ENCODE assay signal across 8 mouse cellular contexts in genomic region chr19:5037678-5038571, GRCm38 (mm10). TPM values are rescaled to one million over a fixed set of nuclear protein-coding genes. Genes with fewer than 3 reads are reported as not detected.
A peak's percentile ranks its signal among the peaks of the same experiment; 100 is the strongest.
DNase-seq lines count a peak whose midpoint lies in the region; ATAC-seq and TF ChIP-seq lines count a peak whose summit lies in the region.

No protein-coding gene starts in this region.

- H3K4me3 ChIP-seq in heart, adult 2 months = peak overlapping the region; percentile 79
- H3K4me3 ChIP-seq in limb, embryonic 15.5 days = peak overlapping the region; percentile 87
- H3K4me3 ChIP-seq in stomach, embryonic 16.5 days (replicated peaks; ENCODE audit: low read length) = peak overlapping the region; percentile 80

- no peaks in the 10 kb centered on the region for H3K36me3 ChIP-seq in heart, adult 2 months (ENCODE audit: control insufficient read depth, insufficient read depth, low read length)
- H3K36me3 ChIP-seq in limb, embryonic 15.5 days = 0 out of 2 replicates have a peak, but pooled peaks cover 5% of the 10 kb centered on the region
- no peaks in the 10 kb centered on the region for H3K36me3 ChIP-seq in stomach, embryonic 16.5 days (ENCODE audit: control insufficient read depth, insufficient read depth, low read length)

- no peak overlapping the region for H3K9ac ChIP-seq in heart, adult 2 months (ENCODE audit: low read depth, low read length)
- H3K9ac ChIP-seq in limb, embryonic 15.5 days = peak overlapping the region; percentile 89
- peak overlapping the region; percentile 95 for H3K9ac ChIP-seq in stomach, embryonic 16.5 days (ENCODE audit: low read length)

- TF ChIP-seq EP300 in heart, adult 2 months (IDR thresholded peaks at IDR 0.05; ENCODE audit: insufficient read depth, low read depth, low read length) = peak; percentile 75; the same call in 1 of the 2 replicates

- no peaks in the 10 kb centered on the region for H3K27me3 ChIP-seq in heart, adult 2 months (ENCODE audit: control insufficient read depth, insufficient read depth, low read length)
- H3K27me3 ChIP-seq in limb, embryonic 15.5 days = no peaks in the 10 kb centered on the region
- no peaks in the 10 kb centered on the region for H3K27me3 ChIP-seq in stomach, embryonic 16.5 days (ENCODE audit: control insufficient read depth, insufficient read depth, low read length)

- 5% methylated on average over 32 of the region's 32 CpGs for WGBS in heart, adult 2 months
- WGBS in limb, embryonic 15.5 days = 4% methylated on average over 32 of the region's 32 CpGs
- WGBS in stomach, embryonic 16.5 days = 1% methylated on average over 32 of the region's 32 CpGs

- peaks cover 12% of the 10 kb centered on the region for H3K4me1 ChIP-seq in heart, adult 2 months (ENCODE audit: control insufficient read depth, insufficient read depth, low read length)
- H3K4me1 ChIP-seq in limb, embryonic 15.5 days = peaks cover 35% of the 10 kb centered on the region
- H3K4me1 ChIP-seq in stomach, embryonic 16.5 days (ENCODE audit: control insufficient read depth, insufficient read depth, low read length) = peaks cover 28% of the 10 kb centered on the region

- no peak for TF ChIP-seq POLR2A in heart, adult 2 months (IDR thresholded peaks at IDR 0.05; ENCODE audit: insufficient read depth, low read depth, low read length)

- peak; percentile 62 for DNase-seq in ovary, adult 18-20 months (ENCODE audit: low spot score)
- no peak for DNase-seq in ovary, postnatal 10 days (ENCODE audit: low spot score)
- DNase-seq in embryo, embryonic 9.5 days (ENCODE audit: extremely low spot score) = peak; percentile 93
- DNase-seq in heart, adult 2 months = peak; percentile 81 to 87
- peak; percentile 81 for DNase-seq in kidney, adult 9 months
- peak; percentile 59 for DNase-seq in naive thymus-derived CD4-positive, alpha-beta T cell, adult 2 months (ENCODE audit: low read depth)

- 0 out of 2 replicates have a peak, but pooled peaks have one; percentile 26 for ATAC-seq in limb, embryonic 15.5 days (ENCODE audit: insufficient number of reproducible peaks, low FRiP score, low TSS enrichment, low read depth)
- ATAC-seq in stomach, embryonic 16.5 days (ENCODE audit: insufficient read depth, low FRiP score) = peak; percentile 35; the same call in 1 of the 2 replicates

- no peaks in the 10 kb centered on the region for H3K9me3 ChIP-seq in limb, embryonic 15.5 days
- H3K9me3 ChIP-seq in stomach, embryonic 16.5 days (replicated peaks; ENCODE audit: control insufficient read depth, low read length) = no peaks in the 10 kb centered on the region

- no peaks in the 10 kb centered on the region for H3K79me2 ChIP-seq in heart, adult 2 months (replicated peaks; ENCODE audit: control insufficient read depth, insufficient read depth, low read length)

- H3K27ac ChIP-seq in heart, adult 2 months = peak overlapping the region; percentile 88
- H3K27ac ChIP-seq in limb, embryonic 15.5 days = peak overlapping the region; percentile 76
- peak overlapping the region; percentile 77; the same call in 1 of the 2 replicates for H3K27ac ChIP-seq in stomach, embryonic 16.5 days (ENCODE audit: low read length)

- intact Hi-C loops in heart, adult 2 months (cut with DNase I) = loop anchor here (5.0 kb wide), 1 partner anchor 49 kb away; the partner anchor contains the start of genes Tmem151a and Yif1a

- TF ChIP-seq CTCF in heart, adult 2 months (IDR thresholded peaks at IDR 0.05) = no peak

- peak overlapping the region; percentile 95 for H3K4me2 ChIP-seq in limb, embryonic 15.5 days
- H3K4me2 ChIP-seq in stomach, embryonic 16.5 days (ENCODE audit: low read depth, low read length) = peak overlapping the region; percentile 94

RNA-seq across cellular contexts. Expression of gene B4gat1, which starts 0.7 kb away (rescaled TPM):
- 10 to 100 TPM; 43.2 to 43.8 TPM for total RNA-seq in heart, adult 2 months (2021)
- polyA plus RNA-seq in heart, adult 2 months (2012; rRNA removed) = 43.2 and 48.8 TPM in 2 replicates
- 45.1 and 47.9 TPM in 2 replicates for polyA plus RNA-seq in limb, embryonic 15.5 days (2015; fragmentation: Nextera tagmentation; extraction: Ambion mirVana)
- polyA plus RNA-seq in stomach, embryonic 16.5 days (2015; fragmentation: Nextera tagmentation; extraction: Ambion mirVana) = 41.8 and 44.1 TPM in 2 replicates

RNA-seq across cellular contexts. Expression of gene AC124502.3, which starts 0.8 kb away (rescaled TPM):
- 1 to 10 TPM; 1.3 to 2.3 TPM for total RNA-seq in heart, adult 2 months (2021)
- 0.08 and 0.15 TPM in 2 replicates for polyA plus RNA-seq in heart, adult 2 months (2012; rRNA removed)
- 2.5 and 3.0 TPM in 2 replicates for polyA plus RNA-seq in limb, embryonic 15.5 days (2015; fragmentation: Nextera tagmentation; extraction: Ambion mirVana)
- polyA plus RNA-seq in stomach, embryonic 16.5 days (2015; fragmentation: Nextera tagmentation; extraction: Ambion mirVana) = 0.99 and 1.3 TPM in 2 replicates

RNA-seq across cellular contexts. Expression of gene Brms1, which starts 3.2 kb away (rescaled TPM):
- total RNA-seq in heart, adult 2 months (2021) = 10 to 100 TPM; 14.3 to 16.9 TPM
- 17.0 and 18.1 TPM in 2 replicates for polyA plus RNA-seq in heart, adult 2 months (2012; rRNA removed)
- 41.6 and 42.4 TPM in 2 replicates for polyA plus RNA-seq in limb, embryonic 15.5 days (2015; fragmentation: Nextera tagmentation; extraction: Ambion mirVana)
- 39.8 and 43.9 TPM in 2 replicates for polyA plus RNA-seq in stomach, embryonic 16.5 days (2015; fragmentation: Nextera tagmentation; extraction: Ambion mirVana)

RNA-seq across cellular contexts. Expression of gene Rin1, which starts 12.4 kb away (rescaled TPM):
- 1 to 10 TPM; 1.2 to 1.8 TPM for total RNA-seq in heart, adult 2 months (2021)
- 2.1 and 3.0 TPM in 2 replicates for polyA plus RNA-seq in heart, adult 2 months (2012; rRNA removed)
- polyA plus RNA-seq in limb, embryonic 15.5 days (2015; fragmentation: Nextera tagmentation; extraction: Ambion mirVana) = 2.6 and 3.2 TPM in 2 replicates
- 4.5 and 4.9 TPM in 2 replicates for polyA plus RNA-seq in stomach, embryonic 16.5 days (2015; fragmentation: Nextera tagmentation; extraction: Ambion mirVana)

RNA-seq across cellular contexts. Expression of gene Slc29a2, which starts 14.3 kb away (rescaled TPM):
- 10 to 100 TPM; 10.8 to 11.4 TPM for total RNA-seq in heart, adult 2 months (2021)
- polyA plus RNA-seq in heart, adult 2 months (2012; rRNA removed) = 35.7 and 42.8 TPM in 2 replicates
- 4.4 and 5.2 TPM in 2 replicates for polyA plus RNA-seq in limb, embryonic 15.5 days (2015; fragmentation: Nextera tagmentation; extraction: Ambion mirVana)
- polyA plus RNA-seq in stomach, embryonic 16.5 days (2015; fragmentation: Nextera tagmentation; extraction: Ambion mirVana) = 3.1 and 3.3 TPM in 2 replicates
